Mouse (Mus musculus): ENCODE results near the gene Tbc1d2b.

- TF ChIP-seq CTCF (IDR thresholded peaks at IDR 0.05; ENCODE audit: low read depth, low read length) = no peak
- no peak for TF ChIP-seq GATA2 (IDR thresholded peaks at IDR 0.05; ENCODE audit: borderline replicate concordance, low read depth, low read length)
- TF ChIP-seq TAL1 (conservative IDR thresholded peaks at IDR 0.05; ENCODE audit: low read depth, low read length) = no peak
- TF ChIP-seq GATA1 (IDR thresholded peaks at IDR 0.05; ENCODE audit: borderline replicate concordance, low read length) = no peak
Observed at GRCm38 (mm10) chr9:90263340-90263679, 7.3 kb downstream of the Tbc1d2b start.

Data from G1E (cell line).